Mouse (Mus musculus) layer of hippocampus, postnatal 25 days (tissue): ENCODE results near the gene Nog. TPM values are rescaled to one million over a fixed set of nuclear protein-coding genes. Genes with fewer than 3 reads are reported as not detected.

Experiments
- DNase-seq, 2 experiments: peaks; one replicate each; pipeline ENCODE4 v3.0.0; 2022; ENCODE audit warnings: mixed read lengths in 2 of 2, low spot score in 1 of 2; ENCODE audit errors: extremely low spot score in 1 of 2
- total RNA-seq, 2 experiments: library from RNA; stranded (reverse); gene quantifications; 2 replicates each; pipeline ENCODE4 v1.2.3; 2021

The Nog gene
- 1 to 10 TPM; 7.0 to 9.6 TPM for total RNA-seq

GRCm38 (mm10) chr11:89302056-89302815 is at the start of gene Nog:
TSS of gene Nog (minus strand) at chr11:89302332.
- peak; percentile 36 to 72 for DNase-seq

GRCm38 (mm10) chr11:89340238-89340637 is 38.1 kb upstream of the Nog start:
- DNase-seq, result no peak

- DNase-seq, result no peak
Observed at GRCm38 (mm10) chr11:89339783-89340182, 37.7 kb upstream of the Nog start.

GRCm38 (mm10) chr11:89337910-89338309 is 35.8 kb upstream of the Nog start:
- DNase-seq, result no peak

- DNase-seq, result no peak
Observed at GRCm38 (mm10) chr11:89327089-89327881, 25.2 kb upstream of the Nog start.

- DNase-seq, result no peak
Observed at GRCm38 (mm10) chr11:89321775-89322174, 19.6 kb upstream of the Nog start.

- no peak for DNase-seq
Observed at GRCm38 (mm10) chr11:89319675-89320074, 17.5 kb upstream of the Nog start.

GRCm38 (mm10) chr11:89318324-89318723 is 16.2 kb upstream of the Nog start:
- no peak for DNase-seq

GRCm38 (mm10) chr11:89317757-89318156 is 15.6 kb upstream of the Nog start:
- DNase-seq, result no peak

GRCm38 (mm10) chr11:89314374-89314773 is 12.2 kb upstream of the Nog start:
- DNase-seq, result no peak

GRCm38 (mm10) chr11:89312378-89312777 is 10.2 kb upstream of the Nog start:
- no peak for DNase-seq

- DNase-seq, result no peak
Observed at GRCm38 (mm10) chr11:89310217-89310616, 8.1 kb upstream of the Nog start.

- peak; percentile 86 to 91 for DNase-seq
Observed at GRCm38 (mm10) chr11:89303421-89303820, 1.3 kb upstream of the Nog start.

GRCm38 (mm10) chr11:89302816-89303180 is 666 bp upstream of the Nog start:
- DNase-seq, result peak in 1 of 2 experiments; percentile 61

GRCm38 (mm10) chr11:89301331-89302055 is 639 bp downstream of the Nog start:
- peak; percentile 6 to 11 for DNase-seq

GRCm38 (mm10) chr11:89299784-89300775 is 2.1 kb downstream of the Nog start:
- no peak for DNase-seq

GRCm38 (mm10) chr11:89299116-89299783 is 2.9 kb downstream of the Nog start:
- no peak for DNase-seq

GRCm38 (mm10) chr11:89298285-89299010 is 3.7 kb downstream of the Nog start:
- DNase-seq, result peak; percentile 18 to 42

GRCm38 (mm10) chr11:89297521-89297920 is 4.6 kb downstream of the Nog start:
- no peak for DNase-seq
